ENCODE assay signal across 12 mouse cellular contexts in genomic region chr10:68039641-68040205, GRCm38 (mm10).
DNase-seq lines count a peak whose midpoint lies in the region; ATAC-seq and TF ChIP-seq lines count a peak whose summit lies in the region.
"Had no signal": no experiment of that assay in that cellular context is flagged by ENCODE, and none has a peak within 500 bp of the region (broad histone marks: within the 10 kb centered on the region; RNA-seq: fewer than 3 reads in every experiment).

No protein-coding gene starts in this region.

- H3K4me2 ChIP-seq in stomach, postnatal 0 days (replicated peaks; ENCODE audit: low read depth), result no peak overlapping the region

- TF ChIP-seq EP300 in stomach, postnatal 0 days (optimal IDR thresholded peaks at IDR 0.05), result peak; percentile 50

- H3K27me3 ChIP-seq in stomach, postnatal 0 days (ENCODE audit: control insufficient read depth, insufficient read depth, low read length), result no peaks in the 10 kb centered on the region

- peak; percentile 18 for DNase-seq in urinary bladder, postnatal 14 days (ENCODE audit: low spot score)
- DNase-seq in urinary bladder, postnatal 36 days (ENCODE audit: low spot score in 2 of 2), result no peak
- peak; percentile 18 for DNase-seq in fat pad, adult 2 months (ENCODE audit: extremely low read depth, low read depth, low spot score)
- DNase-seq in induced T-regulatory cell, adult 2 months (ENCODE audit: low read depth), result peak; percentile 89
- no peak for DNase-seq in stomach, postnatal 0 days (ENCODE audit: low spot score)
- DNase-seq in adrenal gland, adult 2 months, result no peak
- no peak for DNase-seq in thymus, postnatal 4 days
- DNase-seq: heart, adult 2 months; lung, postnatal 14 days had no signal

- peak; percentile 87 for ATAC-seq in stomach, postnatal 0 days (ENCODE audit: low FRiP score, low TSS enrichment)
- no peak for ATAC-seq in erythroblast, adult 5-6 weeks (replicated peaks; ENCODE audit: low FRiP score, poor library complexity, severe bottlenecking)

- no peak for TF ChIP-seq CTCF in stomach, postnatal 0 days (IDR thresholded peaks at IDR 0.05; ENCODE audit: low read depth)

- H3K4me1 ChIP-seq in stomach, postnatal 0 days (replicated peaks; ENCODE audit: control insufficient read depth, insufficient read depth), result no peaks in the 10 kb centered on the region

- no peak overlapping the region for H3K4me3 ChIP-seq in stomach, postnatal 0 days (ENCODE audit: low read depth, low read length)
- H3K4me3 ChIP-seq: erythroblast, embryonic 14.5 days; heart, adult 2 months had no signal

- no peaks in the 10 kb centered on the region for H3K9me3 ChIP-seq in stomach, postnatal 0 days (ENCODE audit: control insufficient read depth, low read length)

- no peak overlapping the region for H3K27ac ChIP-seq in stomach, postnatal 0 days (replicated peaks)
- H3K27ac ChIP-seq: heart, adult 2 months; kidney, postnatal 0 days had no signal

- no peak overlapping the region for H3K9ac ChIP-seq in stomach, postnatal 0 days (ENCODE audit: low read length)

- 63% methylated on average over 14 of the region's 14 CpGs for WGBS in stomach, postnatal 0 days

- H3K36me3 ChIP-seq in stomach, postnatal 0 days (ENCODE audit: control insufficient read depth, insufficient read depth, low read length), result no peaks in the 10 kb centered on the region

Comparison
In these comparisons a context has a peak if more than half of its experiments do, and no peak if none do; other contexts are left out.
1. DNase-seq: peak in urinary bladder, postnatal 14 days (single experiment), fat pad, adult 2 months (single experiment) and induced T-regulatory cell, adult 2 months (single experiment); none in urinary bladder, postnatal 36 days (0 of 2), stomach, postnatal 0 days (single experiment), adrenal gland, adult 2 months (single experiment) and thymus, postnatal 4 days (single experiment).